Mouse (Mus musculus) lung, postnatal 0 days (tissue): ENCODE measurements around the gene Egr2.

Experiments used
- CTCF ChIP-seq: IDR thresholded peaks from 2 replicates; pipeline ENCODE4 v1.5.1; 2016; ENCODE audit warnings: antibody characterized with exemption, mild to moderate bottlenecking
- EP300 ChIP-seq: IDR thresholded peaks from 2 replicates; pipeline ENCODE4 v1.6.1; 2016; ENCODE audit warnings: antibody characterized with exemption, mild to moderate bottlenecking, control low read depth

DNA sequence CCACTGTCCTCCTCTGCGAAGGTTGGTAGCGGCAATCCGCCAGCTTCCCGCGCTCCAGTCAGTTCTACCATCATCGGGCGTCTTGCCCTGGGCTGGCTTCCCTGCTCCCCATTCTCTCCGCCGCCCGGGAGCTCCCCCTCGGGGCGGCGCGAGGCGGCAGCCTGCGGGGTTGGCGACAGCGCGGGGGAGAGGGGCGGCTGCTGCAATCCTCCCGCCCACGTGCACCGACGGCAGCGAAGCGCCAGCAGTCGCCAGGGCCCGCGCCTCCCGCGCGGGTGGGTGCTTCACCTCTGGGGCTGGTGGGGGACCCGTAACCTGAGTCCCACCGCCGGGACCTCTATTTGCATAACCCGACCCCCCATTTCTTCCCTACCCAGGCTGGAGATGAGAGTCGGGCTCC is at the start of gene Egr2:
- TF ChIP-seq EP300 (no peak), CTCF (peak; percentile 42)
